Mouse (Mus musculus): ENCODE results near the gene Rnf32. TPM values are rescaled to one million over a fixed set of nuclear protein-coding genes. Genes with fewer than 3 reads are reported as not detected.

The Rnf32 gene
- polyA plus RNA-seq (2014; fragmentation: Nextera tagmentation; extraction: Ambion mirVana), result 0.56 and 0.82 TPM in 2 replicates

DNA sequence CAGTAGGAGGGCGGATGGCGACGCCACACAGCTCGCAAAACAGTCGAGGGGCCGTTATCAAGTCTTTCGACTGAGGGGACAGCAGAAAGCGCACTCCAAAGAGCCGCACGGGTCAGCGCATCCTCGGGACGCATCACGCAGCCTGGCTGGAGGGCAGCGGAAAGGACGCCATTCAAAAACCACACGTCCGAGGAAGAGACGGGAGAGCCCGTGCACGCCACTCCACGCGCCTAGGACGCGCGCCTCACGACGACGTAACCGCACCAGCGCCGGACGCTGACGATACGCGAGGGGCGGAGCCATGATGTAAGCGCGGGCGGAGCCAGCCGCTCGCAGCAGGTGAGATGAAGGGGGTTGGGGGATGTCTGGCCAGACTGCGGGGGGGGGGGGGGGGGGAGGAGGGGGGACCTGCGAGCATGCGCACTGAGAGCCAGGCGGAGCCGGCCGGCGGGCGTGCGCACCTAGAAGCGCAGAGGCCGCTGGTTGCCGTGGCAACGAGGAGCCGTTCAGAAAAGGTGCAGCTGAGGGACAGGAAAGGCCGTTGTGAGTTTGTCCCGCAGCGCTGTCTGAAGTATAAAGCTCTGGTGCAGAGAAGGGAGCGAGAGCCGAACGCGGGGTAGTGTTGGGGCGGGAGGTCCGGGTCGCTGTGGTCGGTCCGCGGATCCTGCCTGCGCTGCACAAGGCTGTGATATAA, at the start of gene Rnf32:
Gene Rnf32 (plus strand): TSS at position 423 of the 694 bp plus-strand sequence.
- no peaks in the 10 kb centered on the region for H3K27me3 ChIP-seq (replicated peaks; ENCODE audit: control insufficient read depth, insufficient read depth, low read length)

DNA sequence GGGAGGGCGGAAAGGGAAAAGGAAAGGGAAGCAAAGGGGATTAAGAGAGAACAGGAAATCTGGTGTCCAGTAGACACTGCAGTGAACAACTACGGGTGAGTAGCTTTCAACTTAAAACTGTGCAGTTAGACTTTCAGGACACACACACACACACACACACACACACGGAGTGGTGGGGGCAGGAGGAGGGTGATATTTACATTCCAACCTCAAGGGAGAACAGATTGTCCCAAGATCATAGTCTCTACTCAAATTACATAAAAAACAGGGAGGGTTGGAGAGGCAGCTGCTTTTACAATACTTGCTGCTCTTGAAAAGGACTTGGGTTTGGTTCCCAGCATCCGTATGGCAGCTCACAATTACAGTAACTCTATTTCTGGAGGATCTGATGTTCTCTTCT, 45.6 kb upstream of the Rnf32 start:
- ATAC-seq (replicated peaks; ENCODE audit: low FRiP score), result no peak
- 60% methylated on average over 4 of the region's 4 CpGs for WGBS

More for the DNA sequence above, at the start of gene Rnf32:
- peak within 1 kb of the TSS; percentile 60 for H3K4me3 ChIP-seq (ENCODE audit: low read depth, low read length)
- WGBS, result under 1% methylated on average over 66 of the region's 70 CpGs
- peak within 1 kb of the TSS; percentile 81 for H3K4me2 ChIP-seq
- no peak within 1 kb of the TSS for H3K27ac ChIP-seq (ENCODE audit: low read depth, low read length)
- H3K36me3 ChIP-seq (ENCODE audit: control insufficient read depth, insufficient read depth, low read length), result no peaks in the 10 kb centered on the region
- ATAC-seq (replicated peaks; ENCODE audit: low FRiP score), result peak; percentile 92
- 0 out of 2 replicates have a peak, but pooled peaks cover 3% of the 10 kb centered on the region for H3K4me1 ChIP-seq (replicated peaks; ENCODE audit: control insufficient read depth, insufficient read depth, low read length)
- DNase-seq (ENCODE audit: low spot score), result peak; percentile 80
- H3K9me3 ChIP-seq (ENCODE audit: control insufficient read depth, low read length), result no peaks in the 10 kb centered on the region
- H3K9ac ChIP-seq (ENCODE audit: low read depth, low read length), result peak within 1 kb of the TSS; percentile 67

DNA sequence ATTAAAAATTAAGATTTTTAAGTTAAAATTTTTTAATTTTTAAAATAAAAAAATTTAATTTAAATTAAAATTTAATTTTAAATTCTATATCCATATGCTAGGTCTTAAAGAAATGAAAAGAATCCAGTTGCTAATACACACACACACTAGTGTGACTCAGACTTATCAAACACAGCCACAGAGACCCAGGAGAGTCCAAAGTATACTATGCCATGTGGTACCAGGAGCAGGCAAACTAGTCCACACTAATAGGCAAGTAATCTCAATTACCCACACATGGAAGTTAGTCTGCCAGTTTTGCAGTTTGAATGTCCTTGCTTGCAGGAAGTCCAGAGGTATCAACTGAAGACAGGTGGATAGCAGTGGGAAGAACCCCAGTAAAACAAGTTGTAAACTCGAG, 35.9 kb upstream of the Rnf32 start:
- Histone ChIP-seq H3K27ac (ENCODE audit: low read depth, low read length) (no peak overlapping the region), H3K9ac (ENCODE audit: low read depth, low read length) (no peak overlapping the region), H3K9me3 (ENCODE audit: control insufficient read depth, low read length) (no peaks in the 10 kb centered on the region), H3K4me3 (ENCODE audit: low read depth, low read length) (no peak overlapping the region), H3K36me3 (ENCODE audit: control insufficient read depth, insufficient read depth, low read length) (no peaks in the 10 kb centered on the region), H3K27me3 (replicated peaks; ENCODE audit: control insufficient read depth, insufficient read depth, low read length) (no peaks in the 10 kb centered on the region), H3K4me1 (replicated peaks; ENCODE audit: control insufficient read depth, insufficient read depth, low read length) (no peaks in the 10 kb centered on the region), H3K4me2 (no peak overlapping the region)
- DNase-seq (ENCODE audit: low spot score) (no peak), ATAC-seq (replicated peaks; ENCODE audit: low FRiP score) (no peak)
- WGBS, result 56% methylated on average over 1 of the region's 1 CpGs

More for the DNA sequence above, 45.6 kb upstream of the Rnf32 start:
- no peaks in the 10 kb centered on the region for H3K4me1 ChIP-seq (replicated peaks; ENCODE audit: control insufficient read depth, insufficient read depth, low read length)
- no peaks in the 10 kb centered on the region for H3K9me3 ChIP-seq (ENCODE audit: control insufficient read depth, low read length)
- H3K36me3 ChIP-seq (ENCODE audit: control insufficient read depth, insufficient read depth, low read length), result no peaks in the 10 kb centered on the region
- H3K9ac ChIP-seq (ENCODE audit: low read depth, low read length), result no peak overlapping the region
- H3K27ac ChIP-seq (ENCODE audit: low read depth, low read length), result no peak overlapping the region
- H3K4me3 ChIP-seq (ENCODE audit: low read depth, low read length), result no peak overlapping the region
- no peak for DNase-seq (ENCODE audit: low spot score)
- no peak overlapping the region for H3K4me2 ChIP-seq
- H3K27me3 ChIP-seq (replicated peaks; ENCODE audit: control insufficient read depth, insufficient read depth, low read length), result no peaks in the 10 kb centered on the region

DNA sequence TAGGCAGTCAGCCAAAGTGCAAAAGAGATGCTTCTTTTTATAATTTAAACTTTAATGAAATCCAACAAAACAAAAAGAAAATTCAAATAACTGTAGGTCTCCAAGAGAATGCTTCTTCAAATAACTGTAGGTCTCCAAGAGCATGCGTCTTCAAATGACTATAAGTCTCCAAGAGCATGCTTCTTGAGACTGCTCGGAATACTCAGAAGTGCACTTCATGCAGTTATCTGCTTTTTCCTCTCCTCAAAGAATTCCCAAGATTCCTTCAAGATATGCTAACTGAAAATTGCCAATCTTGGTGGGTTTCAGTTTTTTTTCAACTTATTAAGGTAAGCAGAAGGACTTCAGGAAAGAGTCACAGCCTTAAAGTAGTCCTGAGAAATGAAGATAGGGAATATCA, 28.8 kb upstream of the Rnf32 start:
- Histone ChIP-seq H3K27me3 (replicated peaks; ENCODE audit: control insufficient read depth, insufficient read depth, low read length) (no peaks in the 10 kb centered on the region), H3K36me3 (ENCODE audit: control insufficient read depth, insufficient read depth, low read length) (no peaks in the 10 kb centered on the region), H3K4me1 (replicated peaks; ENCODE audit: control insufficient read depth, insufficient read depth, low read length) (no peaks in the 10 kb centered on the region), H3K4me2 (no peak overlapping the region), H3K27ac (ENCODE audit: low read depth, low read length) (no peak overlapping the region), H3K9me3 (ENCODE audit: control insufficient read depth, low read length) (no peaks in the 10 kb centered on the region), H3K4me3 (ENCODE audit: low read depth, low read length) (no peak overlapping the region), H3K9ac (ENCODE audit: low read depth, low read length) (no peak overlapping the region)
- DNase-seq (ENCODE audit: low spot score), result no peak
- WGBS, result 88% methylated on average over 2 of the region's 2 CpGs
- no peak for ATAC-seq (replicated peaks; ENCODE audit: low FRiP score)

DNA sequence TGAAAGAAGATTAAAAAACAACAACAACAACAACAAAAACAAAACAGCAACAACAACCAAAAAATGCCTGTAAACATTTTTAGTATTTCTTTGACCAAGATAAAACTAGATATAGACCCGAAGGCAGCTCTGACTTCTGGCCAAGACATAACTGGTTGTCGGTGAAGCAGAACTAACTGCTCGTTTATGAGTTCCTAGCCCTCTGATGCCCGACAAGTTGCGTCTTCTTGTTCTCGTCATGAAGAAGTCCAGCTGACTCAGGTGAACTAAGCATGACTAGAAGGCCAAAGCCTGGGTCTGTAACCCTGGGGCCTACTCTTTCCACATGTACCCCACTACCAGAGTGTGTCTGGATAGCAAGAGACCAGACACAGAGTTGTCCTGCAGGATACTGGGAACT, 25.6 kb upstream of the Rnf32 start:
- no peak for ATAC-seq (replicated peaks; ENCODE audit: low FRiP score)
- H3K36me3 ChIP-seq (ENCODE audit: control insufficient read depth, insufficient read depth, low read length), result no peaks in the 10 kb centered on the region
- H3K4me3 ChIP-seq (ENCODE audit: low read depth, low read length), result no peak overlapping the region
- H3K9ac ChIP-seq (ENCODE audit: low read depth, low read length), result no peak overlapping the region
- H3K27ac ChIP-seq (ENCODE audit: low read depth, low read length), result no peak overlapping the region
- H3K9me3 ChIP-seq (ENCODE audit: control insufficient read depth, low read length), result no peaks in the 10 kb centered on the region
- no peaks in the 10 kb centered on the region for H3K27me3 ChIP-seq (replicated peaks; ENCODE audit: control insufficient read depth, insufficient read depth, low read length)
- no peak for DNase-seq (ENCODE audit: low spot score)
- no peaks in the 10 kb centered on the region for H3K4me1 ChIP-seq (replicated peaks; ENCODE audit: control insufficient read depth, insufficient read depth, low read length)
- no peak overlapping the region for H3K4me2 ChIP-seq
- 87% methylated on average over 6 of the region's 6 CpGs for WGBS

DNA sequence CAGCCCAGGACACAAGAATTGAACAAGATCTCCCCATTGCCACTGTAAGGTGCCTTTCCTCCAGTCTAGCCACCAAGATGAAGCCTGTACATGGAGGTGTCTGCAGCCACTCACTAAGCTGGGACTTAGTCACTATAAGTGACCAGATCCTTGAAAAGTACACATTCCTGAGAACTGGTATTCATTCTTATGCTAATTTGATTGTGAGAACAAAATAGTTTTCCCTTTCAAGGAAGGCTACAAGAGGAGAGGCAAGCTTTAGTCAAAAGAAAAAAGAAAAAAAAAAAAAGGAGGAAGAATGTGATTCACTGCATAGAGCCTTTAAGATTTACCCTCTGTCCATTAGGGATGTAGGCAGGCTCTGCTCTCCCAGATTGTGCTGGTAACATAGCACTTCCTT, 24.6 kb upstream of the Rnf32 start:
- no peaks in the 10 kb centered on the region for H3K27me3 ChIP-seq (replicated peaks; ENCODE audit: control insufficient read depth, insufficient read depth, low read length)
- H3K4me2 ChIP-seq, result no peak overlapping the region
- no peak overlapping the region for H3K4me3 ChIP-seq (ENCODE audit: low read depth, low read length)
- DNase-seq (ENCODE audit: low spot score) (no peak), ATAC-seq (replicated peaks; ENCODE audit: low FRiP score) (no peak)
- H3K9ac ChIP-seq (ENCODE audit: low read depth, low read length), result no peak overlapping the region
- no peaks in the 10 kb centered on the region for H3K36me3 ChIP-seq (ENCODE audit: control insufficient read depth, insufficient read depth, low read length)
- H3K9me3 ChIP-seq (ENCODE audit: control insufficient read depth, low read length), result no peaks in the 10 kb centered on the region
- no peaks in the 10 kb centered on the region for H3K4me1 ChIP-seq (replicated peaks; ENCODE audit: control insufficient read depth, insufficient read depth, low read length)
- H3K27ac ChIP-seq (ENCODE audit: low read depth, low read length), result no peak overlapping the region

DNA sequence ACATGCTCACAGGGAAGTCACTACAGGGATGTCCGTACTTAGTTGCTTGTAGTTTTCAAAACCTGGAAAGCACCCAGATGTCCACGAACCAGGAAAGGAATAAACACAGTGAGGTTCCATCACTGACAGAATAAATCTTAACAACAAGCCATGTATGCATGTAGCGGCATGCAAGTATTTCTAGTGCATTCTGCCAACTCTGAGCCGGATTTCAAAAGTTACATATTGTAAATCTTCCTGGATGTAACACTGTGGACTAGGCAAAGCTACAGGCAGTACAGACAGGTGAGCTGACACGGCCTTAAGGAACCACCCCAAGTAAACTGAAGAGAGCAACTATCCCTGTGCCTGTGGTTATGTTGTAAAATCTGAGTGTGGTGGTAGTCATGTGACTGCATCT, 9.0 kb upstream of the Rnf32 start:
- ATAC-seq (replicated peaks; ENCODE audit: low FRiP score), result no peak
- no peaks in the 10 kb centered on the region for H3K36me3 ChIP-seq (ENCODE audit: control insufficient read depth, insufficient read depth, low read length)

DNA sequence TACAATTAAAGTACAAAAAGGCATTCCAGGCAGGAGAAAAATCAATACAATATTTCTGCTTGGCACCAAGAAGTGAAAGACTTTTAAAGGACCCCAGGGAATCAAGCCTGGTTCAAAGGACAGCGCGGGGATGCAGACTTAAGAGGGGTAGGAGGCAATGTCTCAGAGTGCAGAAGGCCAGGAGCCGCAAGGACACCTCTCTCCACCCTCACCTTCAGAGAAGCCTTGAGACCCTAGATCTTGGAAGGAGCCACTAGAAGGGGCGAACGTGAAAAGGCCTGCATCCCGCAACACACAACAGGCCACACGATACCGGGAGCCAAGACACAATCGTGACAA, 592 bp upstream of the Rnf32 start:
- H3K9ac ChIP-seq (ENCODE audit: low read depth, low read length), result peak overlapping the region; percentile 67
- no peaks in the 10 kb centered on the region for H3K27me3 ChIP-seq (replicated peaks; ENCODE audit: control insufficient read depth, insufficient read depth, low read length)
- no peak overlapping the region for H3K27ac ChIP-seq (ENCODE audit: low read depth, low read length)

More for the DNA sequence above, 9.0 kb upstream of the Rnf32 start:
- no peak overlapping the region for H3K9ac ChIP-seq (ENCODE audit: low read depth, low read length)
- H3K4me3 ChIP-seq (ENCODE audit: low read depth, low read length), result no peak overlapping the region
- no peaks in the 10 kb centered on the region for H3K27me3 ChIP-seq (replicated peaks; ENCODE audit: control insufficient read depth, insufficient read depth, low read length)
- H3K4me1 ChIP-seq (replicated peaks; ENCODE audit: control insufficient read depth, insufficient read depth, low read length), result no peaks in the 10 kb centered on the region
- no peak for DNase-seq (ENCODE audit: low spot score)
- WGBS, result 73% methylated on average over 5 of the region's 5 CpGs
- no peak overlapping the region for H3K27ac ChIP-seq (ENCODE audit: low read depth, low read length)
- H3K4me2 ChIP-seq, result no peak overlapping the region
- H3K9me3 ChIP-seq (ENCODE audit: control insufficient read depth, low read length), result no peaks in the 10 kb centered on the region

DNA sequence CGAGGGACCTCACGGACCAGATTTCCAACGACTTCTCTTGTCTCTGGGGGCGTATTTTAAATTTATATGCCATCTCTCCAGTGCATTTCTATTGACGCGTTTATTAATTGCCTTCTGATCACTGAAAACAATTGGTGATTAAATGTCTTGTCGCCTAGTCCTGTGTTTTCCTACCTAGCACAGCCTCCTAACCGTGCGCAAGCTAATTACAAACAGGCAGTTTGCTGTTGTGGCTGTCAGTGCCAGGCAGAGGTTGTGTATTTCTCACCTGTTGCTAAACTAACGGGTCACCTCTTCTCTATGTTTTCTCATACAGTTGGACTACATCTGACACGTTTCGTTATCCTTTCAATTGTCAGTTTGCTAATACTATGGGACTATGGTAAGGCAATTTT, 469 bp downstream of the Rnf32 start:
- Histone ChIP-seq H3K9ac (ENCODE audit: low read depth, low read length) (peak overlapping the region; percentile 40; the same call in 1 of the 2 replicates), H3K4me1 (replicated peaks; ENCODE audit: control insufficient read depth, insufficient read depth, low read length) (0 out of 2 replicates have a peak, but pooled peaks cover 3% of the 10 kb centered on the region), H3K36me3 (ENCODE audit: control insufficient read depth, insufficient read depth, low read length) (no peaks in the 10 kb centered on the region), H3K9me3 (ENCODE audit: control insufficient read depth, low read length) (no peaks in the 10 kb centered on the region), H3K27me3 (replicated peaks; ENCODE audit: control insufficient read depth, insufficient read depth, low read length) (no peaks in the 10 kb centered on the region), H3K4me3 (ENCODE audit: low read depth, low read length) (peak overlapping the region; percentile 60), H3K27ac (ENCODE audit: low read depth, low read length) (no peak overlapping the region), H3K4me2 (peak overlapping the region; percentile 81)
- no peak for ATAC-seq (replicated peaks; ENCODE audit: low FRiP score)
- DNase-seq (ENCODE audit: low spot score), result no peak
- WGBS, result 12% methylated on average over 12 of the region's 12 CpGs

More for the DNA sequence above, 592 bp upstream of the Rnf32 start:
- 0 out of 2 replicates have a peak, but pooled peaks cover 3% of the 10 kb centered on the region for H3K4me1 ChIP-seq (replicated peaks; ENCODE audit: control insufficient read depth, insufficient read depth, low read length)
- peak overlapping the region; percentile 60 for H3K4me3 ChIP-seq (ENCODE audit: low read depth, low read length)
- no peaks in the 10 kb centered on the region for H3K36me3 ChIP-seq (ENCODE audit: control insufficient read depth, insufficient read depth, low read length)
- no peaks in the 10 kb centered on the region for H3K9me3 ChIP-seq (ENCODE audit: control insufficient read depth, low read length)
- WGBS, result 7% methylated on average over 9 of the region's 9 CpGs
- DNase-seq (ENCODE audit: low spot score), result no peak
- no peak; the same call in 1 of the 2 replicates for ATAC-seq (replicated peaks; ENCODE audit: low FRiP score)
- H3K4me2 ChIP-seq, result peak overlapping the region; percentile 81
